Mouse (Mus musculus): ENCODE results near the gene Wwox.

- no peak for TF ChIP-seq GATA1 (IDR thresholded peaks at IDR 0.05; ENCODE audit: borderline replicate concordance, low read length)
- no peak for TF ChIP-seq FLI1 (IDR thresholded peaks at IDR 0.05; ENCODE audit: low read length)
Observed at GRCm38 (mm10) chr8:114681136-114681535, 241.7 kb downstream of the Wwox start.

Measured in megakaryocyte, embryonic 14.5 days (primary cell).